Mouse (Mus musculus): ENCODE results near the gene Cilp2. TPM values are rescaled to one million over a fixed set of nuclear protein-coding genes. Genes with fewer than 3 reads are reported as not detected.
A peak's percentile ranks its signal among the peaks of the same experiment; 100 is the strongest.

Gene Cilp2
- polyA plus RNA-seq, 1 experiment = 0.11 TPM

DNA sequence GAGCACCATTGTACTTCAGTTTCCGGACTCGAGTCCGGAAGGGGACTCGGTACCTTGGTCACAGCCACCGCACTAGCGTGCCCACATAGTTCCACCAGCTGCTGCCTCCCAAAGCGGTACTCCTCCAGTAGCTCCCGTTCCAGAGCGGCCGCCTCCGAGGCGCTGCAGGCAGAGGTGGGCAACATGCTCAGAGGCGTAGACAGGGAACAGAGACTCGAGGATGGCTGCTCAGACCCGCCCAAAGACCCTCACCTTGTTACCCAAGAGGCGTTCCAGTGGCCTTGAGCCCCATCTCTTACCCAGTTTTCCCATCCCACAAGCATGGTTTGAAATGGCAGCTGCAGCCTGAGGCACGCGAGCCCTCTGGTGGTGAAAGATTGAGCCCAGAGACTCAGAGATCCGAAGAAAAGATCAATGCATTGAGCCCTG lies 3.3 kb upstream of the Cilp2 start:
- Histone ChIP-seq H3K4me1 (ENCODE audit: control insufficient read depth, insufficient read depth, low read length) (0 out of 2 replicates have a peak, but pooled peaks cover 2% of the 10 kb centered on the region), H3K27me3 (replicated peaks; ENCODE audit: control insufficient read depth, insufficient read depth, low read length) (no peaks in the 10 kb centered on the region), H3K27ac (ENCODE audit: insufficient read depth, low read depth, low read length) (no peak overlapping the region), H3K36me3 (ENCODE audit: control insufficient read depth, insufficient read depth, low read length) (no peaks in the 10 kb centered on the region), H3K4me3 (ENCODE audit: insufficient read depth, low read depth, low read length) (no peak overlapping the region)
- no peak for DNase-seq
- no peak for TF ChIP-seq POLR2A (IDR thresholded peaks at IDR 0.05; ENCODE audit: low read depth, low read length)
- TF ChIP-seq CTCF (conservative IDR thresholded peaks at IDR 0.05; ENCODE audit: insufficient read depth, insufficient read length, low read depth, low read length) = peak; percentile 56
- WGBS = 43% methylated on average over 19 of the region's 19 CpGs

DNA sequence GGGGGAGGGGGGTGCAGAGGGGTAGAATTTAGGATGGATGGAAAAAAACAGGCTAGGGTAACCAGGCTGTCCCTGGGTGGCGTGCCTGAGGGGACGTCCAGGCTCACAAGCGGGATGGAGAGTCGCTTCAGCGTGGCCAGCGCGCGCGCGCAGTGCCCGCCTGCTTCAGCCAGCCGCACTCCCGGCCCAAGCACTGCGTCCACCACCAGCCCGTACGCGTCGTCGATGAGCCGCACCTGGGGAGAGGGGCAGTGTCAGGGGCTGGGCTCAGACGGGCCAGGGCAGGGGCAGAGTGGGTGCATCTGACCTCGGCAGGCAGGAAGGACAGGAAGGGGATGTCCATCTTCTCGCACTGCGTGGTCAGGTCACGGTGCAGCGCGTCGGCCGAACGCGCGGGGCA lies 1.4 kb upstream of the Cilp2 start:
- no peak overlapping the region; the same call in 1 of the 2 replicates for H3K4me3 ChIP-seq (ENCODE audit: insufficient read depth, low read depth, low read length)
- DNase-seq = no peak
- WGBS = 2% methylated on average over 32 of the region's 32 CpGs

DNA sequence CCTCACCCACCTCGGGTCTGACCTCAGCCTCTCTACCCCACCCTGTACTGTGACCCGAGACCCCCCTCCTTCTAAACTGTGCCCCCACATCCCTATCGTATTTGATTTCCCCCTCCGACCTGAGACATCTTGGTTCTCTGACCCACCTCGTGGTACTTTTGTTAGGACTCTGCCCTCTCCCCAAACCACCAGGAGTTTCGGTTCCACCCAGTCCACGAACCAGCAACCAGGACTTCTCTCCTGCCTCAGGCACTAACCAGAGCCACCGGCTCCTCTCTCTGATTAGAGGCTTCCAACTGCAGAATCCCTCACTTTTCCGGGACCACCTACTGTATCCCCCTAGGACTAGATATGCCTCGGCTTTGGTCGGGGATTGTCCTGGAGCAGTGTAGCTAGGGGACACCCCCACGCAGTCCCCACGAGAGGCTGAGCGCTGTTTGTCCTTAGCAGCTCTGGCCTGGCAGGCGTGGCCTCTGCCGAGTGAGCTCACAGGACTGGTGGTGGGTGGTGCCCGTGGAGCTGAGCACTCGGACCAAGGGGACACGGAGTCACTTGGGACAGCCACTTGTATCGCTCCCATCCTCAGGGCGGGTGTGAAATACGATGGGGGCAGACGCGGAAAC lies 868 bp upstream of the Cilp2 start:
- no peaks in the 10 kb centered on the region for H3K36me3 ChIP-seq (ENCODE audit: control insufficient read depth, insufficient read depth, low read length)
- H3K27me3 ChIP-seq (replicated peaks; ENCODE audit: control insufficient read depth, insufficient read depth, low read length) = no peaks in the 10 kb centered on the region
- 3% methylated on average over 24 of the region's 24 CpGs for WGBS
- H3K27ac ChIP-seq (ENCODE audit: insufficient read depth, low read depth, low read length) = no peak overlapping the region
- H3K4me1 ChIP-seq (ENCODE audit: control insufficient read depth, insufficient read depth, low read length) = 0 out of 2 replicates have a peak, but pooled peaks cover 2% of the 10 kb centered on the region
- H3K4me3 ChIP-seq (ENCODE audit: insufficient read depth, low read depth, low read length) = peak overlapping the region; percentile 11; the same call in 1 of the 2 replicates
- DNase-seq = no peak
- TF ChIP-seq CTCF (conservative IDR thresholded peaks at IDR 0.05; ENCODE audit: insufficient read depth, insufficient read length, low read depth, low read length) (no peak), POLR2A (IDR thresholded peaks at IDR 0.05; ENCODE audit: low read depth, low read length) (no peak)

More for the DNA sequence above, 1.4 kb upstream of the Cilp2 start:
- Histone ChIP-seq H3K4me1 (ENCODE audit: control insufficient read depth, insufficient read depth, low read length) (0 out of 2 replicates have a peak, but pooled peaks cover 2% of the 10 kb centered on the region), H3K27me3 (replicated peaks; ENCODE audit: control insufficient read depth, insufficient read depth, low read length) (no peaks in the 10 kb centered on the region), H3K27ac (ENCODE audit: insufficient read depth, low read depth, low read length) (no peak overlapping the region), H3K36me3 (ENCODE audit: control insufficient read depth, insufficient read depth, low read length) (no peaks in the 10 kb centered on the region)
- no peak for TF ChIP-seq CTCF (conservative IDR thresholded peaks at IDR 0.05; ENCODE audit: insufficient read depth, insufficient read length, low read depth, low read length)
- TF ChIP-seq POLR2A (IDR thresholded peaks at IDR 0.05; ENCODE audit: low read depth, low read length) = no peak

DNA sequence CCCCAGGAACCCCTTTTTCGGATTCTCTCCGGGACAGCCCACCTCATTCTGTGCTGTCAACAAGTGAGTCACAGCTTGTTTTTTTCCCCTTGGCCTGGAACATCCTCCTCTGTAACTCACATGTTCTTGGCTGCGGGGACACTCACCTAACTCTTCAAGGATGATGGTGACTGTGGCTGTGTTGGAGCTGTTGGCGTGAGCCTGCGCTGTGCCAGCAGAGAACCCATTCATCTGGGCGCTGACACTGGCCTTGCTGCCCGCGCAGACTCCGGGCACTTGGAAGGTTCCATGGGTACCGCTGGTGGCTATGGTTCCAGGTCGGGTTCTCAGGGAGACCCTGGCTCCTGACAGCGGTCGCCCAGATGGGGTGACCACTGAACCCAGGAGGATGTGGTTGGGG lies 3.3 kb downstream of the Cilp2 start:
- Histone ChIP-seq H3K4me3 (ENCODE audit: insufficient read depth, low read depth, low read length) (no peak overlapping the region), H3K36me3 (ENCODE audit: control insufficient read depth, insufficient read depth, low read length) (no peaks in the 10 kb centered on the region), H3K27me3 (replicated peaks; ENCODE audit: control insufficient read depth, insufficient read depth, low read length) (0 out of 2 replicates have a peak, but pooled peaks cover 3% of the 10 kb centered on the region), H3K27ac (ENCODE audit: insufficient read depth, low read depth, low read length) (no peak overlapping the region), H3K4me1 (ENCODE audit: control insufficient read depth, insufficient read depth, low read length) (0 out of 2 replicates have a peak, but pooled peaks cover 2% of the 10 kb centered on the region)
- TF ChIP-seq CTCF (conservative IDR thresholded peaks at IDR 0.05; ENCODE audit: insufficient read depth, insufficient read length, low read depth, low read length) = no peak
- TF ChIP-seq POLR2A (IDR thresholded peaks at IDR 0.05; ENCODE audit: low read depth, low read length) = no peak
- WGBS = 57% methylated on average over 13 of the region's 13 CpGs
- DNase-seq = no peak

DNA sequence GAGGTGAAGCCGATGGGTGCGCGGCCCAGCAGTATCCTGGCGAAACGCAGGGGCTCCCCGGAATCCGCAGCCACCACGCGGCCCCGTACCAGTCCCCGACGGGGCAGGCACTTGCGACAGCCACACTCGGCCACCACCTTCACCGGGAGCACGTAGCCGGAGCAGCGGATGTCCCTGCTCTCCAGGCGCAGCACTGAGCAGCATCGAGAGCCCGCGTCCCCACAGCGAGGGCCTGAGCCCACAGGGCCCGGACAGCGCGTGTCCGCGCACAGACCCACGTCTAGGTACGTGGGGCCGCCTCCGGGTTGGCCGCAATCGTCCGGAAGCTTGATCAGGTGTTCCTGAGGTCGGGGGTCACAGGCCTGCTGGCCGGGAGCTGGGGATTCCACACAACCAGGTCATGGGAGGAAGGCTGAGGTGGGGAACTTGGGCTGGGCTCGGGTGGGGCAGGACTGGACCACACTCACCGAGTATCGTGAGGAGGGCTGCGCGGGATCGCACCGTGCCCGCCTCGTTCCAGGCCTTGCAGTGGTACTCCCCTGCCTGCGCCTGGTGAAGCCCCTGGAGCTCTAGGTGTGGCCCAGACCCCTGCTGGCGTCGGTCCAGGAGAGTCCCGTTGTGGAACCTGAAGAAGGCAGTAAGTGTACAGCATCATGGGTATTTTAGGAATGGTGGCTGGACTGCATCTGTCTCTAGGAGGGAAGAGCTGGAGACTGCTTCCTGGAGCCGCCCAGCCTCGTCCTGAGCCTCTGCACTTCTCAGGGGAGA lies 4.5 kb downstream of the Cilp2 start:
- 13% methylated on average over 52 of the region's 52 CpGs for WGBS
- DNase-seq = no peak
- H3K4me1 ChIP-seq (ENCODE audit: control insufficient read depth, insufficient read depth, low read length) = no peaks in the 10 kb centered on the region
- H3K27me3 ChIP-seq (replicated peaks; ENCODE audit: control insufficient read depth, insufficient read depth, low read length) = 0 out of 2 replicates have a peak, but pooled peaks cover 3% of the 10 kb centered on the region
- no peaks in the 10 kb centered on the region for H3K36me3 ChIP-seq (ENCODE audit: control insufficient read depth, insufficient read depth, low read length)
- H3K4me3 ChIP-seq (ENCODE audit: insufficient read depth, low read depth, low read length) = no peak overlapping the region
- no peak for TF ChIP-seq POLR2A (IDR thresholded peaks at IDR 0.05; ENCODE audit: low read depth, low read length)
- no peak for TF ChIP-seq CTCF (conservative IDR thresholded peaks at IDR 0.05; ENCODE audit: insufficient read depth, insufficient read length, low read depth, low read length)
- no peak overlapping the region for H3K27ac ChIP-seq (ENCODE audit: insufficient read depth, low read depth, low read length)

DNA sequence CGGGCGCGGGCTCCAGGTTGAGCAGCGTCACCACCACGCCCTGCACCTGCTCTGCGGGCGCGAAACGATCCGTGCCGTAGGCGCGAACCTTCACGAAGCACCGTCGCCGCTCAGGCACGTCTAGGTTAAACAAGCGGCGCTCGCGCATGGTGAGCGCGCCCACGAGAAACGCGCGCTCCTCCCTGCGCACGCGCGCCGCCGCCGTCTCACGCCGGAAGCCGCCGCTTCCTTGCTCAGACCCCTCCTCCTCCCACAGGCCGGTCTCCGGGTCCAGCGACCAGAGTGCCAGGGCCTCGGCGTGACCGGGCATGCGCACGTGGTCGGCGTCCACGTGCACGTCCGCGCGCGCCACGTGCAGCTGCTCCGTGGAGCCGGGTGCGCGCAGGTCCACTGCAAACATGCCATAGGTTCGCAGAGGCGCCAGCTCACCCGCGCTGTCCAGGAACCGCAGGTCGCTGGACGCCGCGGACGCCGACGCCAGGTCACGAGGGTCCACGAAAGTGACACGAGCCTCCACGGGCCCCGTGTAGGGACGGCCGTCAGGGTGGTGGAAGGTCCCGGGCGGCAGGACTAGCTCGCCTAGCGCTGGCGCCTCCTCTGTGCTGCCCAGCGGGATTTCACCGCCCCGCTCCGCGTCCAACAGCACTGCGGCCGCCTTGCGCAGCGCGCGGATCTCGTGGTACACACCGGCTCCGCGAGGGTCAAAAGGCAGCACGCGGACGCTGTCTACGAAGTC lies 5.3 kb downstream of the Cilp2 start:
- DNase-seq = peak; percentile 73
- no peak overlapping the region for H3K27ac ChIP-seq (ENCODE audit: insufficient read depth, low read depth, low read length)
- 5% methylated on average over 103 of the region's 103 CpGs for WGBS
- peak overlapping the region; percentile 27; the same call in 1 of the 2 replicates for H3K4me3 ChIP-seq (ENCODE audit: insufficient read depth, low read depth, low read length)
- H3K36me3 ChIP-seq (ENCODE audit: control insufficient read depth, insufficient read depth, low read length) = no peaks in the 10 kb centered on the region
- H3K27me3 ChIP-seq (replicated peaks; ENCODE audit: control insufficient read depth, insufficient read depth, low read length) = 0 out of 2 replicates have a peak, but pooled peaks cover 3% of the 10 kb centered on the region
- no peaks in the 10 kb centered on the region for H3K4me1 ChIP-seq (ENCODE audit: control insufficient read depth, insufficient read depth, low read length)
- no peak for TF ChIP-seq CTCF (conservative IDR thresholded peaks at IDR 0.05; ENCODE audit: insufficient read depth, insufficient read length, low read depth, low read length)
- TF ChIP-seq POLR2A (IDR thresholded peaks at IDR 0.05; ENCODE audit: low read depth, low read length) = no peak
